7 mouse cellular contexts compared by ENCODE assay signal in genomic region chr6:85961101-85962091, GRCm38 (mm10). TPM values are rescaled to one million over a fixed set of nuclear protein-coding genes. Genes with fewer than 3 reads are reported as not detected.
DNase-seq lines count a peak whose midpoint lies in the region; ATAC-seq and TF ChIP-seq lines count a peak whose summit lies in the region.

Gene Dusp11, minus strand, starts transcription at chr6:85961667.

- peak; percentile 16 for TF ChIP-seq POLR2A in kidney, adult 2 months (IDR thresholded peaks at IDR 0.05; ENCODE audit: low read depth, low read length)
- TF ChIP-seq POLR2A in spleen, adult 2 months (IDR thresholded peaks at IDR 0.05; ENCODE audit: low read depth, low read length): peak; percentile 81

- ATAC-seq in embryonic facial prominence, embryonic 12.5 days (ENCODE audit: insufficient number of reproducible peaks, insufficient read depth, low FRiP score, low TSS enrichment): peak; percentile 93
- ATAC-seq in limb, embryonic 12.5 days (ENCODE audit: insufficient number of reproducible peaks, insufficient read depth, low FRiP score, low TSS enrichment, low read depth): peak; percentile 96
- peak; percentile 97 for ATAC-seq in midbrain, embryonic 15.5 days (replicated peaks)

- under 1% methylated on average over 68 of the region's 70 CpGs for WGBS in embryonic facial prominence, embryonic 12.5 days
- WGBS in kidney, adult 2 months: under 1% methylated on average over 70 of the region's 70 CpGs
- WGBS in limb, embryonic 12.5 days: 0% methylated on average over 70 of the region's 70 CpGs
- WGBS in midbrain, embryonic 15.5 days: under 1% methylated on average over 68 of the region's 70 CpGs
- under 1% methylated on average over 70 of the region's 70 CpGs for WGBS in spleen, adult 2 months

- peak within 1 kb of the TSS; percentile 91 for H3K4me3 ChIP-seq in embryonic facial prominence, embryonic 12.5 days
- peak within 1 kb of the TSS; percentile 85 for H3K4me3 ChIP-seq in kidney, adult 2 months (ENCODE audit: insufficient read depth, low read depth, low read length)
- peak within 1 kb of the TSS; percentile 86 for H3K4me3 ChIP-seq in limb, embryonic 12.5 days (replicated peaks)
- H3K4me3 ChIP-seq in midbrain, embryonic 15.5 days: peak within 1 kb of the TSS; percentile 74
- H3K4me3 ChIP-seq in spleen, adult 2 months (ENCODE audit: extremely low read depth, insufficient read depth, insufficient read length): peak within 1 kb of the TSS; percentile 91

- H3K4me2 ChIP-seq in embryonic facial prominence, embryonic 12.5 days (replicated peaks): peak within 1 kb of the TSS; percentile 66
- H3K4me2 ChIP-seq in limb, embryonic 12.5 days: peak within 1 kb of the TSS; percentile 73
- peak within 1 kb of the TSS; percentile 75 for H3K4me2 ChIP-seq in midbrain, embryonic 15.5 days

- peak within 1 kb of the TSS; percentile 91 for H3K9ac ChIP-seq in embryonic facial prominence, embryonic 12.5 days
- H3K9ac ChIP-seq in limb, embryonic 12.5 days (replicated peaks): peak within 1 kb of the TSS; percentile 87
- peak within 1 kb of the TSS; percentile 76 for H3K9ac ChIP-seq in midbrain, embryonic 15.5 days

- H3K9me3 ChIP-seq in embryonic facial prominence, embryonic 12.5 days: no peaks in the 10 kb centered on the region
- H3K9me3 ChIP-seq in limb, embryonic 12.5 days: no peaks in the 10 kb centered on the region
- no peaks in the 10 kb centered on the region for H3K9me3 ChIP-seq in midbrain, embryonic 15.5 days

- H3K4me1 ChIP-seq in embryonic facial prominence, embryonic 12.5 days: peaks cover 8% of the 10 kb centered on the region
- peaks cover 4% of the 10 kb centered on the region; the same call in 1 of the 2 replicates for H3K4me1 ChIP-seq in kidney, adult 2 months (ENCODE audit: control insufficient read depth, insufficient read depth, low read length)
- H3K4me1 ChIP-seq in limb, embryonic 12.5 days (replicated peaks): peaks cover 13% of the 10 kb centered on the region
- H3K4me1 ChIP-seq in midbrain, embryonic 15.5 days: peaks cover 18% of the 10 kb centered on the region
- H3K4me1 ChIP-seq in spleen, adult 2 months (ENCODE audit: control insufficient read depth, insufficient read depth, insufficient read length): peaks cover 5% of the 10 kb centered on the region

- no peak for TF ChIP-seq CTCF in kidney, adult 2 months (conservative IDR thresholded peaks at IDR 0.05; ENCODE audit: insufficient read depth, insufficient read length, low read depth, low read length)
- no peak for TF ChIP-seq CTCF in spleen, adult 2 months (IDR thresholded peaks at IDR 0.05; ENCODE audit: extremely low read depth, insufficient read depth, insufficient read length, insufficient replicate concordance)

- peaks cover 16% of the 10 kb centered on the region for H3K36me3 ChIP-seq in embryonic facial prominence, embryonic 12.5 days
- peaks cover 1% of the 10 kb centered on the region for H3K36me3 ChIP-seq in kidney, adult 2 months (ENCODE audit: control insufficient read depth, insufficient read depth, low read length)
- H3K36me3 ChIP-seq in limb, embryonic 12.5 days: peaks cover 29% of the 10 kb centered on the region
- H3K36me3 ChIP-seq in midbrain, embryonic 15.5 days (replicated peaks): peaks cover 5% of the 10 kb centered on the region; the same call in 1 of the 2 replicates
- peaks cover 6% of the 10 kb centered on the region for H3K36me3 ChIP-seq in spleen, adult 2 months (ENCODE audit: control insufficient read depth, insufficient read depth, low read length)

- H3K27ac ChIP-seq in embryonic facial prominence, embryonic 12.5 days: peak within 1 kb of the TSS; percentile 99
- peak within 1 kb of the TSS; percentile 99 for H3K27ac ChIP-seq in kidney, adult 2 months (ENCODE audit: insufficient read depth, low read depth, low read length)
- peak within 1 kb of the TSS; percentile 98 for H3K27ac ChIP-seq in limb, embryonic 12.5 days
- peak within 1 kb of the TSS; percentile 90 for H3K27ac ChIP-seq in midbrain, embryonic 15.5 days
- H3K27ac ChIP-seq in spleen, adult 2 months (ENCODE audit: insufficient read depth, low read length): peak within 1 kb of the TSS; percentile 97

- DNase-seq in adrenal gland, postnatal 25 days: peak; percentile 93
- DNase-seq in heart, adult 18-20 months: peak; percentile 95
- DNase-seq in kidney, adult 2 months: peak; percentile 95
- DNase-seq in spleen, adult 2 months (ENCODE audit: low read depth in 1 of 2, low spot score in 2 of 2): peak; percentile 84 to 90

- no peaks in the 10 kb centered on the region for H3K27me3 ChIP-seq in embryonic facial prominence, embryonic 12.5 days
- H3K27me3 ChIP-seq in kidney, adult 2 months (replicated peaks; ENCODE audit: control insufficient read depth, insufficient read depth, low read length): no peaks in the 10 kb centered on the region
- H3K27me3 ChIP-seq in limb, embryonic 12.5 days: no peaks in the 10 kb centered on the region
- no peaks in the 10 kb centered on the region for H3K27me3 ChIP-seq in midbrain, embryonic 15.5 days (replicated peaks)
- no peaks in the 10 kb centered on the region for H3K27me3 ChIP-seq in spleen, adult 2 months (ENCODE audit: control insufficient read depth, insufficient read depth, low read length)

RNA-seq across cellular contexts. Expression of gene Dusp11, which starts in this region (rescaled TPM):
- 142 and 170 TPM in 2 replicates for total RNA-seq in adrenal gland, postnatal 25 days (2021)
- 51.3 and 51.4 TPM in 2 replicates for polyA plus RNA-seq in embryonic facial prominence, embryonic 12.5 days (2016; fragmentation: Nextera tagmentation; extraction: Ambion mirVana)
- total RNA-seq in heart, adult 18-20 months (2021): 10 to 100 TPM; 29.3 to 38.4 TPM
- 35.0 and 36.6 TPM in 2 replicates for polyA plus RNA-seq in kidney, adult 2 months (2012; rRNA removed)
- polyA plus RNA-seq in limb, embryonic 12.5 days (2016; fragmentation: Nextera tagmentation; extraction: Ambion mirVana): 46.0 and 49.1 TPM in 2 replicates
- 53.9 and 60.8 TPM in 2 replicates for polyA plus RNA-seq in midbrain, embryonic 15.5 days (2015; fragmentation: Nextera tagmentation; extraction: Ambion mirVana)
- 21.3 and 25.7 TPM in 2 replicates for polyA plus RNA-seq in spleen, adult 2 months (2012; rRNA removed)

Comparison
In these comparisons a context has a peak if more than half of its experiments do, and no peak if none do; other contexts are left out.
1. Peak in every context shown above with its lines: DNase-seq, ATAC-seq, H3K4me3 ChIP-seq and H3K27ac ChIP-seq.